Mouse (Mus musculus) stomach, postnatal 0 days (tissue): ENCODE measurements around the gene Kcnc2.

ENCODE experiments used
- CTCF ChIP-seq: IDR thresholded peaks from 2 replicates; pipeline ENCODE4 v1.5.1; 2016; ENCODE audit warnings: antibody characterized with exemption, low read depth, mild to moderate bottlenecking, moderate library complexity
- EP300 ChIP-seq: optimal IDR thresholded peaks from 2 replicates; pipeline ENCODE3; 2016; ENCODE audit warnings: antibody characterized with exemption

- TF ChIP-seq EP300 (no peak), CTCF (no peak)
Observed at GRCm38 (mm10) chr10:112423327-112423726, 152.4 kb downstream of the Kcnc2 start.
